Mouse (Mus musculus): ENCODE results near the gene Parp8. TPM values are rescaled to one million over a fixed set of nuclear protein-coding genes. Genes with fewer than 3 reads are reported as not detected.

Gene Parp8
- total RNA-seq, 2 experiments from 2014 or later, result 11.2 to 22.6 TPM

- no peak for ATAC-seq (replicated peaks; ENCODE audit: low FRiP score, poor library complexity, severe bottlenecking)
Observed at GRCm38 (mm10) chr13:116898395-116898794, 126.9 kb downstream of the Parp8 start.

DNA sequence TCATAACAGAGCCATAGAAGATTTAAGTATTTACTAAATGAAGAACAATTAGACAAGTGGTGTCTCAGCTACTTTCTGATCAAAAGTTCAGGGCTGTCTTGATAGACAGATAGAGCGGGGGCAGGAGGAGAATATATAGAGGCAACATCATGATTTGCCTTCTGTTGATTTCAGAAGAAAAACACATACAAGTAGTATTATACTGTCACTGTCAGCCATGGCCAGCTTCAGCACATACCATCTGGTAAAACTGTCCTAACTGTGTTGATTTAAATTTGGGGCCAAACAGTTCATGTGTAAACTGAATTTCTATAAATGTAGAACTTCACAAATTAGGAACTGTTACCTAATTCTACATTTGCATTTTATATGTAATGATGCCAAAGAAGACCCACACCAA lies 127.6 kb downstream of the Parp8 start:
- no peak for ATAC-seq (replicated peaks; ENCODE audit: low FRiP score, poor library complexity, severe bottlenecking)

GRCm38 (mm10) chr13:116884422-116884942 lies 140.9 kb downstream of the Parp8 start:
- ATAC-seq (replicated peaks; ENCODE audit: low FRiP score, poor library complexity, severe bottlenecking), result no peak

DNA sequence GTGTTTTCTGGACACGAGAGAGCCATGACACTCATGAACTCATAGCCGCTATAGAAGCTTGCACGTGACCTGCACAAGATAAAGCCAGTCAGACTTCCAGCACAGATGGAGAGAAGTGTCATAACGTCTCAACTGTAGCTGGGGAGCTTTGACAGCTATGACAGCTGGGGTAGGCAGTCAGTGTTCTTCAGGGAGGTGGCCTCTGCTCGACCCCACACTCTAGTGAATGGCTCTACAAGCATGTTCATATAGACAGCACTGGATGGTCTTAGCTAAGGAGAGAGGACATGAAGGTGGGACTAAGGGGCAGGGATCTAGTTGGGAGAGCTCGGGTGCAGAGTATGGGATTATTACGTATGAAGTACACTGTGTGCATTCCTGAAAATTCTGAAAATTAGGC lies 143.1 kb downstream of the Parp8 start:
- ATAC-seq (replicated peaks; ENCODE audit: low FRiP score, poor library complexity, severe bottlenecking), result no peak

GRCm38 (mm10) chr13:116879580-116880192 lies 145.7 kb downstream of the Parp8 start:
- ATAC-seq (replicated peaks; ENCODE audit: low FRiP score, poor library complexity, severe bottlenecking), result no peak

- ATAC-seq (replicated peaks; ENCODE audit: low FRiP score, poor library complexity, severe bottlenecking), result no peak
Observed at GRCm38 (mm10) chr13:116870221-116870620, 155.1 kb downstream of the Parp8 start.

DNA sequence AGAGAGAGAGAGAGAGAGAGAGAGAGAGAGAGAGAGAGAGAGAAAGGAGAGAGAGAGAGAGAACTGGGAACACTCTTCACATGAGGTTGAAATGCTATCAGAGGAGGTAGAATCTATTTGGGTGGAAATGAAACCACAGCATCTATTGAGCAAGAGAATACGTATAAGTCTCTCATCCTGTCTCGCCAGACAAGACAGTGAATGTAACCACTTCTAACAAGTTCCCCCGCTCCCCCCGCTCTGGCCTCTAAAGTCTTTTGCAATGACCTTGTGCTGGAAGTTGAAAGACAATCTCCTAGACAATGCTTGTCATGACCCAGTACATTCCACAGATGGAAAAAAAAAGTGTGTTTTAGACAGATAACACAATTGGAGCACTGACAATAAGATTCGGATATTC lies 181.4 kb downstream of the Parp8 start:
- no peak for ATAC-seq (replicated peaks; ENCODE audit: low FRiP score, poor library complexity, severe bottlenecking)

- no peak for ATAC-seq (replicated peaks; ENCODE audit: low FRiP score, poor library complexity, severe bottlenecking)
Observed at GRCm38 (mm10) chr13:116830984-116831383, 194.4 kb downstream of the Parp8 start.

DNA sequence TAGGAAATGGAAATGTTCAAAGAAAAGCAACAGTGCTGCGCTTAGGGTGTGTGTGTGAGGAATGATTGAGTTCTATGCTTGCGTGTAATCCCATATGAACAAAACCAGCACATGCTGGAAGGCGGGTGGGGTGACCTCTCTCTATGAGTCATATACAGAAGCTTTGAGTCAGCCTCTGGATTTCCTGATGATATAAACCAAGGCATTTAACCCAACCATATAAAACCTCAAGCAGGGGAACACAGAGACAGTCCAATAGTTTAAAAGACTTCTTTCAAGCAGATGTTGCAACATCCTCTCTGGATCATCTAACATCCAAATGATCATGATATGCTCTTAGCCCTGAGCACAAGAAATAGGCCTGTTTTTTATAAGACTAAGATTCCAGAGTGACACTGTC lies 196.3 kb downstream of the Parp8 start:
- no peak for ATAC-seq (replicated peaks; ENCODE audit: low FRiP score, poor library complexity, severe bottlenecking)

GRCm38 (mm10) chr13:116811456-116811855 lies 213.9 kb downstream of the Parp8 start:
- ATAC-seq (replicated peaks; ENCODE audit: low FRiP score, poor library complexity, severe bottlenecking), result no peak

Other genes with a start within 250 kb of the Parp8 start
- 35.7 and 45.3 TPM in 2 replicates for gene Emb, start 183.0 kb upstream of the Parp8 start, total RNA-seq (2015; ENCODE audit: low replicate concordance)
- 30.4 and 32.5 TPM in 2 replicates for gene Emb, start 183.0 kb upstream of the Parp8 start, total RNA-seq (2017; ENCODE audit: low replicate concordance)
- 0.84 TPM in 1 of 2 replicates, not detected in the other for gene Gm17509, start 195.5 kb upstream of the Parp8 start, total RNA-seq (2015; ENCODE audit: low replicate concordance)
- gene Gm17509, start 195.5 kb upstream of the Parp8 start, total RNA-seq (2017; ENCODE audit: low replicate concordance), result 0.68 TPM in 1 of 2 replicates, not detected in the other